Mouse (Mus musculus) gastrocnemius, adult 2 months (tissue): Measurements from ENCODE around the gene Tinagl1. TPM values are rescaled to one million over a fixed set of nuclear protein-coding genes. Genes with fewer than 3 reads are reported as not detected.
A peak's percentile ranks its signal among the peaks of the same experiment; 100 is the strongest.

Source experiments
- DNase-seq: peaks from one replicate; pipeline ENCODE4 v3.0.0; 2022
- H3K27ac ChIP-seq: fragments of 200-600 bp; 2 replicates; pipeline ENCODE4 v1.8.1; 2022; ENCODE audit warnings: mild to moderate bottlenecking
- H3K4me3 ChIP-seq: fragments of 200-600 bp; 2 replicates; pipeline ENCODE4 v1.8.1; 2022; ENCODE audit warnings: mild to moderate bottlenecking, moderate library complexity
- CTCF ChIP-seq: fragments of 200-600 bp; IDR thresholded peaks from 2 replicates; pipeline ENCODE4 v1.8.1; 2022; ENCODE audit warnings: antibody characterized with exemption, mild to moderate bottlenecking, moderate library complexity
- intact Hi-C: fragments of 180-260 bp; cut with DNase I; formaldehyde crosslinking; loops from one replicate; pipeline ENCODE4 v1.15.1; 2025
- long read RNA-seq, 2 experiments: library from polyadenylated mRNA; stranded (forward); transcript quantifications; one replicate each; pipeline ENCODE4 v2.0.0; 2021
- total RNA-seq, 2 experiments: library from RNA; stranded (reverse); gene quantifications; 2 replicates each; pipeline ENCODE4 v1.2.3; 2021

Gene Tinagl1
- total RNA-seq: 10 to 100 TPM; 18.7 to 45.2 TPM
- long read RNA-seq, experiment 1, transcript Tinagl1-203 (12 exons, 1,952 nt): major isoform, 53 of 75 reads
- long read RNA-seq, experiment 1, partial matches to known transcripts: 10 of 75 reads
- long read RNA-seq, experiment 1, other reads (novel, unspliced or antisense): 12 of 75 reads
- long read RNA-seq, experiment 2, transcript Tinagl1-203 (12 exons, 1,952 nt): major isoform, 29 of 44 reads
- long read RNA-seq, experiment 2, partial matches to known transcripts: 8 of 44 reads
- long read RNA-seq, experiment 2, other reads (novel, unspliced or antisense): 7 of 44 reads

DNA sequence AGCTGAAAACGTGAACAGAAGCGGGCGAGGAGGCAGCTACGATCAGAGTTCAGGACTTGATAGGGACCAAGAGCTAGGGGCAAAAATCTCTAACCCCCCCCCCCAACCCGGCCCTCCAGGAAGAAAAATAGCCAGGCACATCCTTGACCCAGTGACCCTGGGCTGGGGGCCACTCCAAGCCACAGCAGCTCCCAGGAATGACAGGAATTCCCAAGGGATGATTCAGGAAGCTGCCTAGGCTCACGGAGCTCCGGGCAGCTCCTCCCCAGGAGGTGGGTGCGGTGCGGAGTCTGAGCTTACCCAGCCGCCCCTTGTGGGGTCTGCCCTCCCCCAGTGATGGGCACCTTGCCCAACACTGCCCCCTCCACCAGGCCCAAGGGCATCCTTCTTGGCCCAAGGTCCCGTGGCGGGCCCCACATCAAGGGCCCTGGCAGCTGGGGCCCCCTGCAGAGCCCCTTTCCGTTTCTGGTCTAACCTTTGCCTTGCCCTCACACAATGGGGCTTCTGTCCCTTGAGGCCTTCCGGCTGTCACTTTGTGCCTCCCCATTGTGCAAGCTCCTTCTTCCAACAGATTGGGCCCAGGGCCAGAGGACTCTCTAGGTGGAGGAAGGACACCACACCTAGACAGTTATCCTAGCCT, at the start of gene Tinagl1:
Gene Tinagl1, minus strand, starts transcription at position 51 of the 640 bp plus-strand sequence.
- no peak for DNase-seq
- H3K27ac ChIP-seq: peak within 1 kb of the TSS; percentile 88
- H3K4me3 ChIP-seq: peak within 1 kb of the TSS; percentile 74
- intact Hi-C loops: no loop called here
- no peak for TF ChIP-seq CTCF

DNA sequence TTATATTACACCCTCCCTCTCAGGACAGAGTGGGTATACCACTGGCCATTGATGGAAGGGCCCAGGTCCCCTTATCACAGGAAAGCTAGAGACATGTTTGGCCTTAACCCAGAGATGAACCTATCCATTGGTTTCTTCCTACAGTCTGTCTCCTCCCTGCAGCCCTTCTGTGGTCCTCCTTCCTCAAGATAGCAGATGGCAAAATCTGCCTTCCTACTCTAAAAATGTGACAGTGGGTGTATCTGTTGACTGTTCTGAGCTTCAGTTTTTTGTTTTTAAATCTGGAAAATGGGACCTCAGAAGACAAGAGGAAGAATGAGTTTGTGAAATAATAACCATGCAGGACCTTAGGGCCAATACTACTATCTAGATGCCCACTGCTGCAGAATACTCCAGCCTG, 49.1 kb upstream of the Tinagl1 start:
- DNase-seq: no peak
- Histone ChIP-seq H3K4me3 (no peak overlapping the region), H3K27ac (no peak overlapping the region)
- no peak for TF ChIP-seq CTCF
- intact Hi-C loops: no loop called here

DNA sequence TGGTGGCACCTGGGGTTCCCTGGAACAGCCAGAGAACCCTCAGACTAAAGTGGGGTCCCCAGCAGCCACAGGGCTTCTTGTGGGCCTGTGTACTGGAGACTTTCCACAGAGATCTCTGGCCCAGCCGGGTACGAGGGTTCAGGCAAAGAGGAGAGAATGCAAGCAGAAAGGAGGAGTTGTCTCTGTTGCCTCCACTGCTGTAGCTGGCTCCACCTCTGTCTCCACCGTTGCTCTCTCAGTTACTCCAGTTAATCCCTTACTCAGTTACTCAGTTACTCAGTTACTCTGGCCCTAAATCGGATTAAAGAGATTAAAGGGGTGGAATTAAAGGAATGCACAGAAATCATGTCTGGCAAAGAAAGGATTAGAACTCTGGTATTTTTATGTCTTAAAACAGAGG, 47.3 kb upstream of the Tinagl1 start, which contains the start of gene Gm853:
Gene Gm853, minus strand, starts transcription at position 223 of the 400 bp plus-strand sequence.
- H3K27ac ChIP-seq: no peak within 1 kb of the TSS
- H3K4me3 ChIP-seq: no peak within 1 kb of the TSS
- DNase-seq: no peak
- intact Hi-C loops: no loop called here
- TF ChIP-seq CTCF: no peak

DNA sequence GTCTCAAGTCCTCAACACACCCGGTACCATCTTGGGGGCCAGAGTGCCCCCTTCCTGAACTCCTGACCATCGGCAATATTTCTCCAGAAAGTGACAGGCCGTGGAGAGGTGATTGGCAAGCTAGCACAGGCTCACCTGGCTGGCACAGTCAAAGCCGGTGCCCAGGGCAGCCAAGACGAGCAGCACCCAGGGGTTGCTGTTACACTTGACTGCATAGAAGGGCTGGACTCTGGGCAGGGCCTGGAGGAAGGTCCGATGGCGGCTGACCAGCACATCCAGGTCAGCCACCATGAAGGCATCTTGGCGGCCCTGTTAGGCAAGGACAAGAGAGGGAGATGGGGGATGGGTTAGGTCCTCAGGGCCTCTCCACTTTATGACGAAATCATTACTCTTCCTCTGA, 45.3 kb upstream of the Tinagl1 start:
- intact Hi-C loops: no loop called here
- TF ChIP-seq CTCF: no peak
- Histone ChIP-seq H3K4me3 (no peak overlapping the region), H3K27ac (no peak overlapping the region)
- no peak for DNase-seq

DNA sequence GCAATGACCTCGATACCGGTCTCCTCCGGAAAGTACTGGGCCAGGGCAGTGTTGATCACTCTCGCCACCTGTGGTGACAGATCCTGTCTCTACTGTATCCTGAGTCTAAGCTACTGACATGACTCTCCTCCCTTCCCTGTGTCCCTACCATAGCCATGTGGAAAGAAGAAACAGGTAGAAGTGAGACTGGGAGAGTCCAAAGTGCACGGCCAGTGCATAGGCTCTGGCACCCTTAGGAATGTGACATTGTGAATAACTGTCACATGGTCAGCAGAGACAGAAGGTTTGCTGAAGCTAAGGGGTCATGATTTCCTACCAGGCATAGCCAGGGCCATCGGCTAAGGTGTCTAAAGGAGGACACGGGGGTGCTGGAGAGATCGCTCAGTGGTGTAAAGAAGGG, 40.5 kb upstream of the Tinagl1 start:
- no peak for DNase-seq
- TF ChIP-seq CTCF: no peak
- intact Hi-C loops: no loop called here
- Histone ChIP-seq H3K27ac (no peak overlapping the region), H3K4me3 (no peak overlapping the region)

DNA sequence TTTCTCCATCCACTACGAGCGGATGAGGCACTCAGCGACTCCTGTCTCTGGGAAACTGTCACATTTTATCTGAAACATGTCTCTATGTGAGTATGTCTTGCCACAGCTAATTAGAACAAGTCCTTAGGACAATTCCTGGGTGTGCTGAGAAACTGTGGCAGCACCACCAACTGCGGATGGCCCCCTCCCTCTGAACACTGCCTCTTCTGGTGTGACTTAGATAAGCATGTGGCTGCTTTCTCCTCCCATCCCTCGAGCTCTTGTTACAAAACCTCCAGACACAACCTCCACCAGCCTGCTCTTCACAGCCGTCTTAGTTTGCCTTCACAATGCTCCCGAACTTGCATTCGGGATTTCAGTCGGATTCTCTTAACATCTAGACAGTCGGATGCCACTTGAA, 38.9 kb upstream of the Tinagl1 start:
- DNase-seq: no peak

DNA sequence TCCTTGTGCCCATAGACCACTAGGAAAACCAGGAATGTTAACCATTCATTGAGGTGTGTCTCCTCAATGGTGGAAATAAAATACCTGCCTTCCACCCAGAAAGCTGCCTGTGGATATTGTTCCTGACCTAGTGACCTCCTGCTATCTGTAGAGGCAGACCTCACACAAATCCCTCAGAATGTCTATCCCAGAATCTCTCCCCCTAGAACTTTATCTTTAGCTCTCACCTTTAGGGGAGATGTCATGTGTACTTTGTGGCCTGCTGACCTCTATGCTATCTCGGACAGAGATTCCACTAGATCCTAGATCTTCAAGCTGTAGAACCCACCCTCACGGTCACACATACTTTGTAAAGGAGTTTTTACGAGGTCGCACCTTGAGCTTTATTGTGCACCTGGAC, 38.3 kb upstream of the Tinagl1 start:
- no peak for TF ChIP-seq CTCF
- intact Hi-C loops: no loop called here

More for the DNA sequence above, 38.9 kb upstream of the Tinagl1 start:
- no peak overlapping the region for H3K4me3 ChIP-seq
- no peak overlapping the region for H3K27ac ChIP-seq
- intact Hi-C loops: no loop called here
- no peak for TF ChIP-seq CTCF

DNA sequence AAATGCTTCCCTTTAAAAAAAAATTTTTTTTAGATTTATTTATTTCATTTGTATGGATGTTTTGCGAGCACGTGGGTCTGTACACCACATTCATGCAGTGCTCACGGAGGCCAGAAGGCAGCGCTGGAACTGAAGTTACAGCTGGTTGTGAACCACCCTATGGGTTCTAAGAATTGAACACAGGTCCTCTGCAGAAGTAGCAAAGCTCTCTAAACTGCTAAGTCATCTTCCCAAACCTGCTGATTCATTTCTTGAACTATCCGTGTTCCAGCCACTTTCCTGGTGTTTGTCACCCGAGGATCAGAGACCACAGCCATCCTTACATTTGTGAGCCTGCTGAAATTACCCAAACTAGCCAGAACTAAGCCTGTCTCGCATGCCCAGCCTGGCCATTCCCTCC, 37.5 kb upstream of the Tinagl1 start:
- intact Hi-C loops: no loop called here
- no peak overlapping the region for H3K27ac ChIP-seq
- TF ChIP-seq CTCF: no peak
- no peak overlapping the region for H3K4me3 ChIP-seq
- no peak for DNase-seq

More for the DNA sequence above, 38.3 kb upstream of the Tinagl1 start:
- H3K4me3 ChIP-seq: no peak overlapping the region
- no peak for DNase-seq
- no peak overlapping the region for H3K27ac ChIP-seq

DNA sequence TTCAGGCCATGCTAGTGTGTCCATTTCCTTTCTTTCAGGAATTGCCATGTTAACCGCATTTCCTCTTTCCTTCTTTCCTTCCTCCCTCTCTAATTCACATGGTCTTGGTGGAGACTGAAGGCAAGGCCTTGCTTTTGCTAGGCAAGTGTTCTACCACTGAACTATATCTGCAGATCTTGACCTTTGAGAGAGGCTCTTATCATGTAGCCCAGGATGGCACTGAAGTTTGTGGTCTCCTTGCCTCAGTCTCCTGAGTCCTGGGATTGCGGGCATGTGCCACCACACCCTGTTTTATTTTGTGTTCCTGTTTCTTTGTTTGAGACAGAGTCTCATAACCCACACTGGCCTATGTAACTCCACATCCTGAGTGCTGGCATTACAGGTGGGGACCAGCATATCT, 36.9 kb upstream of the Tinagl1 start:
- Histone ChIP-seq H3K4me3 (no peak overlapping the region), H3K27ac (no peak overlapping the region)
- TF ChIP-seq CTCF: no peak
- DNase-seq: no peak
- intact Hi-C loops: no loop called here

DNA sequence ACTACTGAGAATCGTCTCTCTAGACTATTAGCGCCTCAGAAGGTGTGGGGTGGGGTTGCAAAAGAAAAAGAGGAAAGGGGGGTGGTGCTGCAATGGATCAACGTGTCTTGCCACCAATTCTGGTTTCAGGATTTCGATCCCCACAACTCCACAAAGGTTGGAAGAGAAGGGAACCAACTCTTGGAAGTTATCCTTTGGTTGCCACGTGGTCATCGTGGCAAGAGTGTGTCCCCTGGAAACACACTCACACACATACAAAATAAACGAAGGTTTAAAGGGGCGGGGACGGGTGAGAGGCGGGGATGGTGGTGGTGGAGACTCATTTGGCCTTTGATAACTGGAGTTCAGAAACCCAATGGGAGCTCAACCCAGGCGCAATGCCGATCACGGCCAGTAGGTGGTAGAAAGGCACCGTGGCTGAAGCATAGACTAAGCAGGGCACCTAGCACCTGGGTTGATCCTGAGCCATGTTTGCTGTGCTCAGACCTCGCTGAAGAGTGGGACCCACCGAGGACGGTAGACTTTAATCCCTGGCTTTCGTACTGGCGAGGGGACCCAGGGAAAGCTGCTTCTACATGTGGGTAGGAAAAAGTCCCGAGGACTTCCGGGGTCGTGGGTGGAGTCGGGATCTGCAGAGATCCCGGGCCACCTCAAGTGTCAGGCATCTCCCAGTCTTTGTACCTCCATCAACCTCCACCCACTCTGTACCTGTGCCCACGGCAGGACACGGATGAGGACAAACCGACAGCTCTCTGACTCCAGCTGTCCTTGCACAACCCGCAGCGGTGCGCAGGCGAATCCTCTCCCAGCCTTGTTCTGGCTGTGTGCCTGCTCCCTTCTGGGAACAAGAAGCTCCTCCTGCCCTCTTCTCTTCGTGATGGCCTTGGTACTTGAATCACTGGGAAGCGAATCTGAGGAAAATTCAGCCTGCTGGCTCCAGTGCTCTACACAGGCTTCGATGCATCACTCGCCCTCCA, 24.1 kb upstream of the Tinagl1 start:
- peak overlapping the region; percentile 67 for H3K4me3 ChIP-seq
- no peak overlapping the region for H3K27ac ChIP-seq
- DNase-seq: peak; percentile 85
- intact Hi-C loops: loop anchor here (1.0 kb wide), 3 partner anchors 47 to 335 kb away; no protein-coding TSS in a partner anchor
- TF ChIP-seq CTCF: peak; percentile 98; the same call in 1 of the 2 replicates

DNA sequence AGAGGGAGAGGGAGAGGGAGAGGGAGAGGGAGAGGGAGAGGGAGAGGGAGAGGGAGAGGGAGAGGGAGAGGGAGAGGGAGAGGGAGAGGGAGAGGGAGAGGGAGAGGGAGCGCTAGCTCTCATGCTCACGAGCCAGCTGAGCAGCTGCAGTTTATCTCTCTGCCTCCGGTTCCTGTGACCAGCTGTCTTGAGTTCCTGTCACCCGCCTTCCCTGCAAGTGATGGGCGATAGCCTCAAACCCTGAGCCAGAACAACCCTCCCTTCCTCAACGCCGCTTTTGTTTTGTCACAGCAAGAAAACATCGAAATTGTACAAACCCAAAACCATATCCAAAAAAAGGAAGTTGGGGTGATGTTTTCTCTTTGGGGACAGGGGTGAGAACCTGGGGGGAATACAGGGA, 21.6 kb upstream of the Tinagl1 start:
- TF ChIP-seq CTCF: no peak
- intact Hi-C loops: no loop called here

DNA sequence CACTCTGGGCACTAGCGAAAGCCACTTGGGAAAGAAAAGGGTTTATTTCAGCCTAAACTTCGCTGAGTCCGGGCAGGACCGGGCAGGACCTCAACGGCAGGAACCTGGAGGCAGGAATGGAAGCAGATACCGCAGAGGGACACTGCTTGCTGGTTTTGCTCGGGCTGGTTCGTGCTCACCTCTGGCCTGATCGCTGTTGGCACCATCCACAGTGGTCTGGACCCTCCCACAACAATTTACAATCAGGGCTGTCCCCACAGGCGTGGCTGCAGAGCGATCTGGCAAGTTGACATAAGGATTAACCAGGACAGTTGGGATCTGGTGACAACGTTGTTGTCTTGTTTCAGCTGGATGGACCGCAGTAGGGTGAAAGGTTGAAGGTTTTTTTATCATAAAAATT, 21.0 kb upstream of the Tinagl1 start:
- no peak for TF ChIP-seq CTCF
- no peak overlapping the region for H3K27ac ChIP-seq
- intact Hi-C loops: no loop called here
- no peak overlapping the region for H3K4me3 ChIP-seq
- no peak for DNase-seq

More for the DNA sequence above, 21.6 kb upstream of the Tinagl1 start:
- no peak overlapping the region for H3K27ac ChIP-seq
- no peak overlapping the region for H3K4me3 ChIP-seq
- no peak for DNase-seq
